Mouse (Mus musculus): ENCODE data around the gene Gramd1c.

DNA sequence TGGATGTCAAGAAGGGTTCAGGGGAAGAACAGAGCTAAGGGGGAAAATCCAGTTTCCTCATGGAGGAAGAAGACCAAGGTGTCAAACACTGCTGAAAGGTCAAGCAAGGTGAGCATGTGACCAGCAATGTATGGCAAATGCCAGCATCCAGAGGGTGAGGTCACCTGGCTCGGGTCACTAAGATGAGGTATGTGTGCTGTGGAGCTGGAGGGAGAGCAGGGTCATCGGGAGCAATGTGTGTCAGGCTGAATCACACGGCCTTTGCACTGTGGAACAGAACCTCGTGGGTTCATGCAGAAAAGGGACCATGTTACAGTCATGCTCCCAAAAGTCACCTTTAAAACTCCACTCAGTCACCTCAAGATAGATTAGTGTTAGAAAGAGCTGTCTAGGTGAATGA is 45.4 kb downstream of the Gramd1c start:
- no peak for TF ChIP-seq POLR2A (IDR thresholded peaks at IDR 0.05; ENCODE audit: borderline replicate concordance, extremely low read depth, low read depth, low read length)
- TF ChIP-seq CTCF (IDR thresholded peaks at IDR 0.05; ENCODE audit: insufficient read depth, low read length), result no peak

Measured in lung, adult 2 months (tissue).